Mouse (Mus musculus) right cerebral cortex, postnatal 25 days (tissue): ENCODE results near the gene Gon7.
A peak's percentile ranks its signal among the peaks of the same experiment; 100 is the strongest.

ENCODE experiments used
- DNase-seq: peaks from one replicate; pipeline ENCODE4 v3.0.0; 2022

The Gon7 gene

GRCm38 (mm10) chr12:102757689-102758402 is at the start of gene Gon7, which contains the start of the genes Gm28051 and Ubr7:
Gon7 (minus strand) TSS chr12:102757803.
Gm28051 (minus strand) TSS chr12:102757765.
Ubr7 (plus strand) TSS chr12:102757967.
- DNase-seq = peak; percentile 98

- no peak for DNase-seq
Observed at GRCm38 (mm10) chr12:102799528-102799927, 41.9 kb upstream of the Gon7 start.

- DNase-seq = no peak
Observed at GRCm38 (mm10) chr12:102787927-102788326, 30.3 kb upstream of the Gon7 start.

GRCm38 (mm10) chr12:102785593-102785985 is 28.0 kb upstream of the Gon7 start:
- no peak for DNase-seq

- DNase-seq = no peak
Observed at GRCm38 (mm10) chr12:102784899-102785592, 27.4 kb upstream of the Gon7 start.

- DNase-seq = no peak
Observed at GRCm38 (mm10) chr12:102782841-102783240, 25.2 kb upstream of the Gon7 start.

- DNase-seq = no peak
Observed at GRCm38 (mm10) chr12:102779452-102779851, 21.8 kb upstream of the Gon7 start.

- no peak for DNase-seq
Observed at GRCm38 (mm10) chr12:102778151-102778550, 20.5 kb upstream of the Gon7 start.

GRCm38 (mm10) chr12:102776035-102776434 is 18.4 kb upstream of the Gon7 start:
- DNase-seq = no peak

GRCm38 (mm10) chr12:102772676-102773075 is 15.1 kb upstream of the Gon7 start:
- no peak for DNase-seq

GRCm38 (mm10) chr12:102771601-102772000 is 14.0 kb upstream of the Gon7 start:
- no peak for DNase-seq

GRCm38 (mm10) chr12:102769000-102769399 is 11.4 kb upstream of the Gon7 start:
- DNase-seq = no peak

- DNase-seq = no peak
Observed at GRCm38 (mm10) chr12:102763696-102764095, 6.1 kb upstream of the Gon7 start.

GRCm38 (mm10) chr12:102761668-102762067 is 4.1 kb upstream of the Gon7 start:
- no peak for DNase-seq

GRCm38 (mm10) chr12:102758936-102759335 is 1.3 kb upstream of the Gon7 start:
- no peak for DNase-seq

GRCm38 (mm10) chr12:102758403-102758756 is 777 bp upstream of the Gon7 start, which contains the start of gene Gm20604:
Gm20604 (minus strand) TSS chr12:102758672.
- DNase-seq = no peak

GRCm38 (mm10) chr12:102757055-102757688 is 431 bp downstream of the Gon7 start:
- DNase-seq = no peak

- no peak for DNase-seq
Observed at GRCm38 (mm10) chr12:102756304-102756703, 1.3 kb downstream of the Gon7 start.

GRCm38 (mm10) chr12:102748256-102748655 is 9.3 kb downstream of the Gon7 start:
- no peak for DNase-seq

GRCm38 (mm10) chr12:102744839-102745238 is 12.8 kb downstream of the Gon7 start:
- no peak for DNase-seq

GRCm38 (mm10) chr12:102743589-102744574 is 13.7 kb downstream of the Gon7 start, which contains the start of the genes Moap1 and Tmem251:
Moap1 (minus strand) TSS chr12:102743661.
Tmem251 (plus strand) TSS chr12:102743762.
- peak; percentile 93 for DNase-seq

- DNase-seq = no peak
Observed at GRCm38 (mm10) chr12:102743036-102743588, 14.5 kb downstream of the Gon7 start.
